Mouse (Mus musculus): ENCODE measurements around the gene Neurod4.

Neurod4 gene

GRCm38 (mm10) chr10:130234576-130234975 lies 45.5 kb downstream of the Neurod4 start:
- no peak for DNase-seq (ENCODE audit: low read depth, low spot score)

- no peak for DNase-seq (ENCODE audit: low read depth, low spot score)
Measured at GRCm38 (mm10) chr10:130232117-130232516, 47.9 kb downstream of the Neurod4 start.

- DNase-seq (ENCODE audit: low read depth, low spot score) = no peak
Measured at GRCm38 (mm10) chr10:130229584-130229983, 50.5 kb downstream of the Neurod4 start.

GRCm38 (mm10) chr10:130228246-130228645 lies 51.8 kb downstream of the Neurod4 start:
- DNase-seq (ENCODE audit: low read depth, low spot score) = peak; percentile 52

GRCm38 (mm10) chr10:130225034-130225433 lies 55.0 kb downstream of the Neurod4 start:
- no peak for DNase-seq (ENCODE audit: low read depth, low spot score)
